Mouse (Mus musculus) cerebellum, adult 11-12 months (tissue): ENCODE data around the gene Polr1c.

Experiments used
- DNase-seq: peaks from one replicate; pipeline ENCODE4 v3.0.0; 2022

Polr1c gene

DNA sequence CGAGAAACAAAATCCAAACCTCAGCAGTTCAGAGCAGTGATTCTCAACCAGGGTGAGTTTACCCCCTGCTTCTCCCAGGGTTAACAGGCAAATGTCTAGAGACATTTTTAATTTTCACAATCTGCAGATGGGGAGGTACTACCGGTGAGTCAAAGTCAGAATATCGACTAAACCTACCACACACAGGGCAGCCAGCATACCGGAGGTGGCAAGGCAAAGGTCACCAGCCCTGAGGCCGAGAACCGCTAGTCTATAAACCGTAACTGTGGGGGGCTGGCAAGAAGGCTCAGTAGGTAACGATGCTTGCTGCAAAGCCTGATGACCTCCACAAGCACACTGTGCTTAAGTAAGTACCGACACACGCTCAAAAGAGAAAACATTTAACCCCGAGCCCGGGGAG lies 17.6 kb upstream of the Polr1c start:
- DNase-seq: no peak

GRCm38 (mm10) chr17:46262201-46262694 lies 14.4 kb upstream of the Polr1c start:
- no peak for DNase-seq

- no peak for DNase-seq
Measured at GRCm38 (mm10) chr17:46259675-46260074, 11.8 kb upstream of the Polr1c start.

GRCm38 (mm10) chr17:46258279-46259053 lies 10.6 kb upstream of the Polr1c start:
- no peak for DNase-seq

DNA sequence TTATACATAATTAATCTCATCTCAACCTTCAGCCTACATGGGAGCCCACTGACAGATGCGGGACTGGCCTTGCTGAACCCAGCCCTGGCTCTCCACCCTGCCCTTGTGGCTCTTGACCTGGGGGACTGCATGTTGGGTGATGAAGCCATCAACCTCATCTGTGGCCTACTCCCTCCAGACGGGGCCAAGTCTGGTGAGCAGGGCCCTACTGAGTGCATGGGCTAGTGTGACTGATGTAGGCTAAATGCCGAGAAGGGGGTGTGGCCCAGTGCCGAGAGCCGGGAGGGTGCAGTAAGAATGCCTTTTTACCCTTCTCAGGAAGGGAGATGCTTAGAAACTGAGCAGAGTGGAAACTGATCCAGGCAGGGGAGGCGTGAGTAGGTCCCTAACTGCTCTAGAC lies 7.3 kb upstream of the Polr1c start:
- peak; percentile 38 for DNase-seq

- peak; percentile 60 for DNase-seq
Measured at GRCm38 (mm10) chr17:46254106-46254505, 6.3 kb upstream of the Polr1c start.

GRCm38 (mm10) chr17:46253452-46254084 lies 5.7 kb upstream of the Polr1c start, which contains the start of gene Lrrc73:
Gene Lrrc73, plus strand, starts transcription at chr17:46253531.
- peak; percentile 89 for DNase-seq

DNA sequence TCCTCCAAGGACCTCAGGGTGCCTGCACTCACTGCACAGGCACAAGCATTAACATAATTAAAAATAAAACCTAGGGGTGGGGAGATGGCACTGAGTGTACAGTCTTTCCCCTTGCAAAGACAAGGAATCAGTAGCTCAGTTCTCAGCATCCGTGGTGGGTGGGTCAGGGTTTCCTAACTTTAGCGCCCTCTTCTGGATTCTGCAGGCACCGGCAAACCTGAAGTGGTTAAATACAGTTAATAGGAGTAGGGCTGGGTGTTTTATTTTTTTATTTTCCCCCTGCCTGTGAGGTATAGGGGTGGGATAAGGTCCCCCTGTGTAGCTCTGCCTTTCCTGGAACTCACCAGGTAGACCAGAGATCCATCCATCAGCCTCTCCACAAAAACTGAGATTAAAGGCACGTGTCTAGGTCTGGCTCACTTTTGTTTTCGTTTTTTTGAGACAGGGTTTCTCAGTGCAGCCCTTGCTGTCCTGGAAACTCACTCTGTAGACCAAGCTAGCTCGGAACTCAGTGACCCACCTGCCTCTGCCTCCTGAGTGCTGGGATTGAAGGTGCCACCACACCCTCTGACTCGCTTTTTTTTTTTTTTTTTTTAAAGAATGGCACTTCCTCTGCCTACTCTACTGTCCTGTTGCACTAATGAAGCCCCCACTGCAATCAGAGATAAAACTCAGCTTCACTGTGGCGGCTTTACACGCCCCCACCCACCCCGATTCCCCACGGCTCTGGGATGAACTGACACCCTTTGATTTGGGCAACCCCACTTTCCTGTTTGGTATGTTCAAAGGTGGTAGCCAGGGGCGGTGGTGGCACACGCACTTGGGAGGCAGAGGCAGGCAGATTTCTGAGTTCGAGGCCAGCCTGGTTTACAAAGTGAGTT lies 5.0 kb upstream of the Polr1c start:
- DNase-seq: no peak

DNA sequence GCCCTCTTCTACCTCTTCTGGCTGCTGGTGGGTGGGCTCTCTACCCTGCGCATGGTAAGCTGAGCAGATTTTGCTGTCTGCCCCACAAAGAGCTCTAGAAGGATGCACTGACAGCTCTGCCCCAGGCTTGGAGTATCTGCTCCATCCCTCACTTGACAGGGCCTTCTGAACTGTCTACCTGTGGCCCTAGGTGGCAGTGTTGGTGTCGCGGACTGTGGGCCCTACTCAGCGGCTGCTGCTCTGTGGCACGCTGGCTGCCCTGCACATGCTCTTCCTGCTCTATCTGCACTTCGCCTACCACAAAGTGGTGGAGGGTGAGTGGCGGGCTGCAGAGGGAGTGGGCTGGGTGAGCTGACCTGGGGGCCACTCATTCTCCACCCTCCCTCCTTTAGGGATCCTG lies 3.3 kb upstream of the Polr1c start:
- no peak for DNase-seq

DNA sequence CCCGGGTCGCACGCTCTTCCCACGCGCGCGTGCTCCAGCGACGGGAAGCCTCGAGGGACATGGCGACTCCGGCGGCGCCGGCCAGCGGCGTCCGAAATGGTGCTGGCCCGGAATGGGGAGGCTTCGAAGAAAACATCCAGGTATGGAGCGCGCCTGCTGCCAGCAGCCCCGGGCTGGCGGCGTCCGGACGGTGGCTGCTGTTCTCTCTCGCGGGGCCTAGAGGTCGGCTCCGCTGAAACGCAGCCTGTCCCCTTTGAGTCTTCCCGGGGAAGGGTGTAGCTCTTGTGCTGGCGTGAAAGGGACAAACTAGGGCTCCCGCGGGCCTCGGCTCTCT lies 302 bp upstream of the Polr1c start:
- DNase-seq: no peak

DNA sequence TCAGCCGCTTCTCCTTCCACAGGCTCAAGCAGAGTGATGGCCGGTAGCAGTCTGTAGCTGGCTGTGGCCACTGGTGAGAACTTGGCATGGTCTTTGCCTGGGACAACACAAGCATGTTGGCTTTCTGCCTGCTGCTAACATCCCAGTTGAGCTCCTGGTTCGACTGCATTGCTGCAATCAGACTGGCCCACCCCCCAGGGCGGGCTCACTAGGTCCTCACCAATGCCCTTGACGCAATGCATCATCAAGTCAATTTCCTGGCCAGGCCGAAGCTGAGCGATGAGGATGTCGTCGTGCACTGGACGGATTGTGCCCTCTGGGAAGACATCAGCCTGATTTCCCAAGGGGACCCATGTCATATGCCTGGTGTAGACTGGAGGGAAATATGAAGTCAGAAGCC lies 3.3 kb downstream of the Polr1c start:
- DNase-seq: peak; percentile 29

- no peak for DNase-seq
Measured at GRCm38 (mm10) chr17:46243624-46244023, 4.2 kb downstream of the Polr1c start.

DNA sequence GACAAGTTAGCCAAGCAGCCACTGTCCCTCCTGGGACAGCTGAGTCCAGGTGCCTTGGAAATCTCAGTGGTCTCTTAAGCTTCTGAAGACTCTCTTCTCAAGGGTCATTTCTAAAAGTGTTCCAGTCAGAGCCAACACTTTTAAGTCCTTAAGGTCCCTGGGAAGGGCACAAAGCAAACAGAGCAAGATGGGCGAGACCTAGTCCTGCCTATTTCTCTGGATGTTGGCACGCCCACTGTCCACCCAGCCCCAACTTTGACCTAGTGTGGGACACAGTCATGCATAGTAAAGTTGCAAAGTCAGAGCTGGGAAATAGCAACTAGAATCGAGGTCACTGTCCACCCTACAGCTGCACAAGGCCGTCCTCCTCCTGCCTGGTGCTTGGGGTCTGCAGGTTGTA lies 4.9 kb downstream of the Polr1c start:
- no peak for DNase-seq

DNA sequence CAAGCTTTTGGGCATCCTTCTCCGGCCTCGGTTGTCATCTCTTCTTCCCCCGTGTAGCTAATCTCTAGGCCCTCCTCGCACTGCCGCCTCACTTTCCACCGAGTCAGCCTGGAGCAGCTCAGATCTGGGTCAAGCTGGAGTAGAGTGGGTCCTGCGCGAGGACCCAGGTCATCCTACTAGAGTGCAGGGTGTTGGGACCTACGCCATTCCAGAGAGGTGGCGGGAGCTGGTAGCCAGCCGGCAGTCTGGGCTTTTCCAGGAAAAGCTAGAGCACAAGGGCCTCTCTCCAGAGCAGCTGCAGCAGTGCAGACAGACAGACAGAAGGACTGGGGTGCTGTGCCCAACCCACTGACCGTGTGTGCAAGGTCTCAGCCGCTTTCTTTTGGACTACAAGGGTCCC lies 5.6 kb downstream of the Polr1c start:
- peak; percentile 5 for DNase-seq

DNA sequence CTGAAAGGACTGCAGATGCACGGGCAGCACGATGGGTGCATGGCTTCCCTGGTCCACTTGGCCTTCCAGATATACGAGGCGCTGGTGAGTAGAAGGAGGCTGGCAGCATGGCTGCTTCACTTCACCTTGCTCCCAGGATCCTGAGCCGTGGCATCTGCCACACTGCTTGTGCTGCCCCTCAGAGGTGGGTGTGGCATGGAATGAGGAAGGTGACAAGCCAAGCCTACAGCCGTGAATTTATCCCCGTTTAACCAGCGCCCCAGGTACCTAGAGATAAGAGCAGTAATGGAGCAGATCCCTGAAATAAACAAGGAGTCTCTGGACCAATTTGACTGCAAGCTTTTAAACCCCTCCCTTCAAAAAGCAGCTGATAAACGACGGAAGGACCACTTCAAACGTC lies 6.4 kb downstream of the Polr1c start:
- peak; percentile 7 for DNase-seq

DNA sequence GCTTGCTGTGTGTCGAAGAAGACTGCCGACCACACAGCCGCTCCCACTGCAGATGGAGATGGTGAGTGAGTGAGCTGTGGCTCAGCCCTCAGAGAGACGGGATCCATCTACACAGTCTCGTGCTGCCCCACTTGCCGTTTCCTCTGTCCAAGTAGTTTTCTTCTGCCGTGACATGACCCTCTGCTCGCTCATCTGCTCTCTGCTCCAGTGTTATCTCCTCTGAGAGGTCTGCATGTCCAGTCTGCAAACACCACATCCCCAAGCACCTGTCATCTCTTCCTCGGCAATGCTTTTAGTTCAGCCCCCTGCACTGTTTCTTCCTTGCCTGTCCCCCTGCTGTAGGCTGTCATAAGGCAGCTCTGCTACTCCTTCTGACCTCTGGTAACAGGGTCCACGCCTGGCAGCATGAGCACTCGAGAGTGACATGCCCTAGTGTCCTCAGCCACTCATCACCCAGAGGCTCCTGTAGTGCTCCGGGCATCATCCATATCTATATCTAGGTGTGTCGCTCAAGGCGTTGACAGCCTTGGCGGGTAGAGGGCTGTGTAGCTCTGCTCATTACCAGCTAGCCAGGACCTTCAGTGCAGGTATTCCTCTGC lies 8.2 kb downstream of the Polr1c start:
- DNase-seq: no peak

DNA sequence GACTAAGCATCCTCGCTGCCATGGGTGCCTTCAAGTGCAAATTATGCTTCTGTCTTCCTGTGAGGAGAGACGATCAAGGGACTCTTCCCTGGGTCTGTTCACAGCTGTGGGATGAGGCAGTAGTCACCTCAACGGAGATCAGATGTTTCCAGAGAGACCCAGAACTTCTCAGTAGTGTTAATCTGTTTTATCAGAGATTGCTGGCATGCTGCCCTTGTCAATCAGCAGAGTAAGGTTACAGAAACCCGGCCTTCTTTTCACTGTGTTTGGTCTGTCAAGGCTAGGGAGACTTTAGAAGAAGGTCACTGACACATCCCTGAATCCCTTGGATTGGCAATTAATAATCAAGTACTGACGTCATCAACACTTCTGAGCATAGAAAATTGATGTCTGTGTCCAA lies 10.4 kb downstream of the Polr1c start:
- DNase-seq: no peak

- no peak for DNase-seq
Measured at GRCm38 (mm10) chr17:46237079-46237478, 10.8 kb downstream of the Polr1c start.

- no peak for DNase-seq
Measured at GRCm38 (mm10) chr17:46236067-46236466, 11.8 kb downstream of the Polr1c start.

DNA sequence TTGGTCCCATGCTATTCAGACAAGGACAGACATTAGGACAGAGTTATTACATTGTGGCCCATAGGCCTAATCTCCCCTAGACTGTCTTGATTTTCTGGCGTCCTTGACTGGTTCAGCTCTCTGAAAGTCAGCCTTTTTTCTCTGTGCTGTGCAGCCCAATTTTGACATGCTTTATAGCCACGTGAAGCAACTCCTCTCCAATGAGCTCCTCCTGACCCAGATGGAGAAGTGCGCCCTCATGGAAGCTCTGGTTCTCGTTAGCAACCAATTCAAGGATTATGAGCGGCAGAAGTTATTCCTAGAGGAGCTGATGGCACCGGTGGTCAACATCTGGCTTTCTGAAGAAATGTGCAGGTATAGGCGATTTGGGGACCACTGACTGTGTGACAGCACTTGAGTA lies 20.3 kb downstream of the Polr1c start:
- no peak for DNase-seq

DNA sequence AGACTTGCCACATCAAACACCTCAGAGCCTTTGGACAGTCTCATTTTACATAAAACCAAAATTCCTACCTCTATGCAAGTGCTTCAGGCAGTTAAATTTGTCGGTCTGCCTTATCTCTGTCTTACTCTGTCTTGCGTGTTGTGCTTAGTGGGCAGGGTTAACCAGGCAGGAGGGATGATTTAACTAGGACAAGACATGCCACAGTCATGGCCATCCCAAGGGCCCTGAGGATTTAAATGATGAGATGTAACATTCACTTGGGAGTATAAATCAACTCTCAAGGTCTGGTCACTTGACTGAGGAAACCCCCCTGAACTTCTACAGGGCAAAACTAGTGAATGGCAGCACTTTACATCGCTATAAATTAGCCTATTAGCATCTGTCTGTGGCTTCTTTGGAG lies 26.3 kb downstream of the Polr1c start:
- no peak for DNase-seq

DNA sequence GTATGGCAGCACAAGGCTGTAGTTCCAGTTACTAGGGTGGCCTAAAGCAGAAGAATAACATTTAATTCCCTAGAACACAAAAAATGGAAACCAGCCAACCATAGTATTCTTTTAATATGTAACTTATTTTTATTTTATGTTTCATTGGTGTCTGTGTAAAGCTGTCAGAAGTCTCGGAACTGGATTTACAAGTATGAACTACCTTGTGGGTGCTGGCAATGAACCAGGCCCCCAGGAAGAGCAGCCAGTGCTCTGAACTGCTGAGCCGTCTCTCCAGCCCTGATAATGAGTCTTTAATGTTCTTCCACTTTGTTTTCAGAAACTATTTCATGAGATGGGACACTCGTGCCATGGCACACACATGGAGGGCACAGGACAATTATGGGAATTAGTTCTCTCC lies 37.3 kb downstream of the Polr1c start:
- no peak for DNase-seq

DNA sequence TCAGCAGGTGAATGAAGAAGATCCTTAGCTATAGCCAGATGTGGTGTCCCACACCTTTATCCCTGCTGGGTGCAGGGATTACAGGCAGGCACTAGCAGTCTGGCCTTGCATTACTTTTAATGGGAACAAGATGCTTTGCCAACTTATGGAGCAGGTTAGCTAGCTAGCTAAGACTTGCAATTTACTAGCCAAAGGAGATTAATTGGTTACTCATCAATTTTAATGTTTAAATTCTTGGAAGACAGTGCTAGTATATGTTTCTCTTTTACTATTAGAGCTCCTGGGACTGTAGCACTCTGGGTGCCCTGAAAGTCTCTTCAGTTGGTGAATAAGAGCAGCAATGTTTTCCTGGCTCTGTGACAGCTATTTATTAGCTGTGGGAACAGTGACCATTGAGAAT lies 41.2 kb downstream of the Polr1c start:
- no peak for DNase-seq
